Mouse (Mus musculus) lung, embryonic 16.5 days (tissue): ENCODE measurements at regions not wholly inside any gene's neighbourhood (a gene's known extent, or its start where the extent isn't known, plus 50 kb on each side); places are given as distances from the start of the nearest gene placed in this dataset.
A peak's percentile ranks its signal among the peaks of the same experiment; 100 is the strongest.

ENCODE experiments used
- ATAC-seq: fragments of 200-750 bp; cut with Nextera tagmentation; 2 replicates; pipeline ENCODE4 v1.8.0; 2017; ENCODE audit warnings: low read depth, mild to moderate bottlenecking, moderate library complexity
- H3K27ac ChIP-seq: fragments of 300-500 bp; sonication (generic); 2 replicates; pipeline ENCODE4 v1.5.1; 2014; ENCODE audit warnings: mild to moderate bottlenecking, control low read depth, low read length
- H3K27me3 ChIP-seq: fragments of 300-500 bp; sonication (generic); 2 replicates; pipeline ENCODE4 v1.6.1; 2014; ENCODE audit warnings: low read depth, low read length, mixed read lengths; ENCODE audit not compliant: control insufficient read depth, insufficient read depth
- H3K36me3 ChIP-seq: fragments of 300-500 bp; sonication (generic); 2 replicates; pipeline ENCODE4 v1.6.1; 2014; ENCODE audit warnings: low read length; ENCODE audit not compliant: control insufficient read depth, insufficient read depth
- H3K4me1 ChIP-seq: fragments of 300-500 bp; sonication (generic); replicated peaks from 2 replicates; pipeline ENCODE4 v1.6.1; 2014; ENCODE audit warnings: low read length, mixed read lengths; ENCODE audit not compliant: control insufficient read depth, insufficient read depth
- H3K4me2 ChIP-seq: fragments of 300-500 bp; sonication (generic); 2 replicates; pipeline ENCODE4 v1.6.1; 2014; ENCODE audit warnings: low read depth, low read length, control low read depth
- H3K4me3 ChIP-seq: fragments of 300-500 bp; sonication (generic); 2 replicates; pipeline ENCODE4 v1.5.1; 2014; ENCODE audit warnings: mild to moderate bottlenecking, low read length, control low read depth
- H3K9ac ChIP-seq: fragments of 300-500 bp; sonication (generic); 2 replicates; pipeline ENCODE4 v1.6.1; 2014; ENCODE audit warnings: low read length, control low read depth
- H3K9me3 ChIP-seq: fragments of 300-500 bp; sonication (generic); 2 replicates; pipeline ENCODE4 v1.6.1; 2016; ENCODE audit warnings: low read length; ENCODE audit not compliant: control insufficient read depth
- WGBS: fragments of 180-500 bp; shearing (Covaris S2); extraction: QIAGEN DNeasy Blood & Tissue Kit; methylation state at CpG from one replicate; pipeline ENCODE4 v1.1.7; 2014; 5-methylcytosine and 5-hydroxymethylcytosine counted together

GRCm38 (mm10) chr9:51476511-51477056 lies 147.9 kb upstream of the 1810046K07Rik start:
- Histone ChIP-seq H3K4me3 (no peak overlapping the region), H3K4me2 (no peak overlapping the region), H3K4me1 (no peaks in the 10 kb centered on the region; the same call in 1 of the 2 replicates), H3K27me3 (no peaks in the 10 kb centered on the region), H3K9ac (no peak overlapping the region), H3K36me3 (no peaks in the 10 kb centered on the region), H3K9me3 (no peaks in the 10 kb centered on the region), H3K27ac (no peak overlapping the region)
- ATAC-seq, result no peak
- WGBS, result 32% methylated on average over 3 of the region's 3 CpGs

DNA sequence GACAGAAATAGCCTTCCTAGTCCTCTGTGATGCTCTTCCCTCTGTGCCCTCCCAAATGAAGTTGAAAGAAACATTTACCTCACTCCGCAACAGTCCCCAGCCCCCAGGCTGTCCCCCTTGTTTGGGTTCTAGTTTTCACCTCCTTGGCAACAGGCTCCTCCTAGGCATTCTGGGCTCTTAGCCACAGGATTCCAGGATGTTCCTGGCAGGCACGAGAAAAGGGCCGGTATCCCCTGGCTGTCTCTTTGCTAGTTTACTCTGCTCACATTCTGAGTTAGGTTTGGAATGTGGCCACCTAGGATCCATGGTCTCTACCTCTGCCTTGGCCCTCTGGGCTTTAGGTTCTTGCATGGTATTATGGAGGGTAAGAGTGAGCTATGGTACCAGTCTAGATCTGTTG lies 159.1 kb upstream of the 1810046K07Rik start:
- 38% methylated on average over 3 of the region's 3 CpGs for WGBS
- no peak for ATAC-seq
- 0 out of 2 replicates have a peak, but pooled peaks cover 3% of the 10 kb centered on the region for H3K9me3 ChIP-seq
- H3K36me3 ChIP-seq, result no peaks in the 10 kb centered on the region
- no peaks in the 10 kb centered on the region for H3K4me1 ChIP-seq
- H3K27ac ChIP-seq, result no peak overlapping the region
- H3K4me3 ChIP-seq, result no peak overlapping the region
- H3K9ac ChIP-seq, result no peak overlapping the region
- no peak overlapping the region for H3K4me2 ChIP-seq
- no peaks in the 10 kb centered on the region for H3K27me3 ChIP-seq

DNA sequence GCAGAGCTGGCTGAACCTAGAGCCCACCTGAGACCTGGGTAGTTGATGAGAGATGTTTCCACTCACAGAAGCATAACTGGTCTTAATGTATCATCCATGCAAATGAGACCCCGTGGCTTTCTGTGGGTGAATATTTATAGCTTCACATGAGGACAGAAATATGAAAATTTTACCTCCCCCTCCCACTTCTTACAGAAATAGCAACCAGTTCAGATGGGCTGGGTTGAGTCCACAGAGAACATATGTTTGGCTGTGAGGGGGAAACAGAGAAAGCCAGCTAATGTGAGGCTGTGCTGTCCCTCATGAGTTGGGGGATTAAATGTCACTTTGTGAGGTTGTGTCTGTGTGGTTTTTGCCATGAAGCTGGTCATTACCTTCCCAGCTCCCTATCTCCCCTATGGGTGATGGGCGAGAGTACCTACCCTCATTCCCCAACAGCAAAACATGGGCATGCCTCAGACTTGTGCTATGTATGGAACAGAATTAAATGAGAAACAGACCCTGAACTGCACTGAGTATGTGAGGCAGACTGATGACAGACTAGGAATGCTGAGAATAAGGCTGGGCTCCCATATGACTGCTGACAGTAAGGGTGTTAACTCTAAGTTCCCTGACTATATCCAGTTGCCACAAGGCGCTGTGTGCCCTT lies 178.7 kb upstream of the 1810046K07Rik start:
- no peak overlapping the region for H3K9ac ChIP-seq
- H3K4me2 ChIP-seq, result no peak overlapping the region
- no peak overlapping the region for H3K27ac ChIP-seq
- H3K4me3 ChIP-seq, result no peak overlapping the region
- WGBS, result 76% methylated on average over 3 of the region's 3 CpGs
- H3K36me3 ChIP-seq, result no peaks in the 10 kb centered on the region
- H3K4me1 ChIP-seq, result no peaks in the 10 kb centered on the region
- ATAC-seq, result no peak
- no peaks in the 10 kb centered on the region for H3K9me3 ChIP-seq
- no peaks in the 10 kb centered on the region for H3K27me3 ChIP-seq

GRCm38 (mm10) chr9:51517643-51518042 lies 188.9 kb upstream of the 1810046K07Rik start:
- H3K9ac ChIP-seq, result no peak overlapping the region
- H3K36me3 ChIP-seq, result no peaks in the 10 kb centered on the region
- no peaks in the 10 kb centered on the region for H3K9me3 ChIP-seq
- no peaks in the 10 kb centered on the region for H3K4me1 ChIP-seq
- H3K4me3 ChIP-seq, result no peak overlapping the region
- H3K27me3 ChIP-seq, result no peaks in the 10 kb centered on the region
- 52% methylated on average over 2 of the region's 2 CpGs for WGBS
- no peak for ATAC-seq
- no peak overlapping the region for H3K4me2 ChIP-seq
- no peak overlapping the region for H3K27ac ChIP-seq

DNA sequence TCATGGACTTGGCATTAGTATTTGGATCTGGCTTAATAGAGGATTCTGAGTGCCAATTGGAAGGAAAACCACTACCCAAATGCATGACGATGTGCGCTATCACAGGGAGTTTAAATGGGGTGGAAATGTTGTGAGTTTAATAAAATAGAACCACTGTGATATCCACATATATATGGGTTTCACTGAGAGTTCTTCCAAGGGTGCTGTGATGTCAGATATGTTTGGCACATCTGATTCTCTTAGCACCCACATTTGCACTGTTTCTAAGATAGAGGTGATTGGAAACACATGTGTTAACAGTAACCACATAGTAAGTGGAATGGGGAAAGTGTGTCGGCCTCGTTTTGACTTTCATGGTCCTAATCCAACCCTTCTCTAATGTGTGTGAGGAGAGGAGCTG lies 189.7 kb upstream of the 1810046K07Rik start:
- H3K27me3 ChIP-seq, result no peaks in the 10 kb centered on the region
- H3K9me3 ChIP-seq, result no peaks in the 10 kb centered on the region
- WGBS, result 64% methylated on average over 4 of the region's 4 CpGs

GRCm38 (mm10) chr9:51523471-51523870 lies 194.8 kb upstream of the 1810046K07Rik start:
- H3K36me3 ChIP-seq, result no peaks in the 10 kb centered on the region
- no peak overlapping the region for H3K4me3 ChIP-seq
- no peak overlapping the region for H3K27ac ChIP-seq
- H3K4me2 ChIP-seq, result no peak overlapping the region
- ATAC-seq, result no peak
- H3K4me1 ChIP-seq, result no peaks in the 10 kb centered on the region
- no peak overlapping the region for H3K9ac ChIP-seq
- no peaks in the 10 kb centered on the region for H3K27me3 ChIP-seq
- H3K9me3 ChIP-seq, result no peaks in the 10 kb centered on the region

More for the DNA sequence above, 189.7 kb upstream of the 1810046K07Rik start:
- Histone ChIP-seq H3K4me2 (no peak overlapping the region), H3K4me1 (no peaks in the 10 kb centered on the region), H3K4me3 (no peak overlapping the region), H3K9ac (no peak overlapping the region), H3K36me3 (no peaks in the 10 kb centered on the region), H3K27ac (no peak overlapping the region)
- ATAC-seq, result 0 out of 2 replicates have a peak, but pooled peaks have one; percentile 41

DNA sequence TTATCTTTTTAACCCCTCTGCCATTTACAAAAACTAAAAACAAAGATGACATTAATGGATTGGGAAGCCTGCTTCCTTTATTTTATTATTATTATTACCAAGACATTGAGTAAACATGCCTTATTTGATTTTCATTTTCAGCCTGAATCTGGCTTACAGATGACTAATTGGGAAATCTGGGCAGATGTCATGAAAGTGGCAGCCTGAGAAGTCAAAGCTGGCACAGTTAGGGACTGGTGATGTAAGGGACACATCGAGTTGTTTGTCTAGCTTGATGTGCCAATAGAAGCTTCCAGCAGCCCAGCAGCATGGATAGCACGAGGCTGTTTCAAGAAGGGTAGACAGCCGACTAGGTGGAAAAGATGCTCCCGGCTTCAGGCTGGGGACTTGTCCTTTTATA lies 197.2 kb upstream of the 1810046K07Rik start:
- H3K4me1 ChIP-seq, result no peaks in the 10 kb centered on the region
- no peak overlapping the region for H3K27ac ChIP-seq
- WGBS, result 55% methylated on average over 4 of the region's 4 CpGs
- no peaks in the 10 kb centered on the region for H3K36me3 ChIP-seq
- ATAC-seq, result no peak
- no peaks in the 10 kb centered on the region for H3K9me3 ChIP-seq
- no peak overlapping the region for H3K4me3 ChIP-seq
- no peak overlapping the region for H3K9ac ChIP-seq
- no peaks in the 10 kb centered on the region for H3K27me3 ChIP-seq
- H3K4me2 ChIP-seq, result no peak overlapping the region

DNA sequence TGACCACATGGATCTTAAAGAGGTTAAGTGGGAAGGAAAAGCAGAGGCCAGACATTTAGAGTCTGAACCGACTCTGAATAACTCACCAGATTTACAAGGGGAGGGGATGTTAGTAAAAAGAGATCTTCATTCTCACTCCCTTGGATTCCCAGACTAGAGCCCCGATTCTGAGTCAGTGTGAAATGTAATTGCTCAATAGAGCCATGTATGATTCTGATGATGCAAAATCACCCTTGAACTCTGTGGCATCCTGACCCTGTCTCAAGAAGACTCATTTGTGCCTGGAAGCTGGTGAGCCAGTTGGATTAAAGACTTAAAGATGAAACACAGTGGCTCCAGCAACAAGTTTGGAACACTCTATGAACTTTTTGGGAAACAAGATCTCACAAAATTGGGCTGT lies 210.2 kb upstream of the 1810046K07Rik start:
- Histone ChIP-seq H3K4me1 (no peaks in the 10 kb centered on the region), H3K4me3 (no peak overlapping the region), H3K27ac (no peak overlapping the region), H3K9me3 (no peaks in the 10 kb centered on the region), H3K36me3 (no peaks in the 10 kb centered on the region), H3K4me2 (no peak overlapping the region), H3K27me3 (no peaks in the 10 kb centered on the region), H3K9ac (no peak overlapping the region)
- no peak for ATAC-seq
- WGBS, result 59% methylated on average over 2 of the region's 2 CpGs

GRCm38 (mm10) chr9:51541940-51542339 lies 213.2 kb upstream of the 1810046K07Rik start:
- no peak overlapping the region for H3K9ac ChIP-seq
- H3K9me3 ChIP-seq, result no peaks in the 10 kb centered on the region
- no peak for ATAC-seq
- no peak overlapping the region for H3K27ac ChIP-seq
- WGBS, result 65% methylated on average over 3 of the region's 3 CpGs
- H3K4me2 ChIP-seq, result no peak overlapping the region
- no peaks in the 10 kb centered on the region for H3K4me1 ChIP-seq
- no peaks in the 10 kb centered on the region for H3K27me3 ChIP-seq
- H3K4me3 ChIP-seq, result no peak overlapping the region
- no peaks in the 10 kb centered on the region for H3K36me3 ChIP-seq
